In genomic region chr13:98834199-98834598, GRCm38 (mm10) we compare ENCODE assay signal across 17 mouse cellular contexts. TPM values are rescaled to one million over a fixed set of nuclear protein-coding genes. Genes with fewer than 3 reads are reported as not detected.
DNase-seq lines count a peak whose midpoint lies in the region; ATAC-seq and TF ChIP-seq lines count a peak whose summit lies in the region.
"Had no signal": no experiment of that assay in that cellular context is flagged by ENCODE, and none has a peak within 500 bp of the region (broad histone marks: within the 10 kb centered on the region; RNA-seq: fewer than 3 reads in every experiment).

No protein-coding gene starts in this region.

- no peaks in the 10 kb centered on the region for H3K27me3 ChIP-seq in neural tube, embryonic 13.5 days
- no peaks in the 10 kb centered on the region for H3K27me3 ChIP-seq in neural tube, embryonic 15.5 days (replicated peaks)
- no peaks in the 10 kb centered on the region for H3K27me3 ChIP-seq in stomach, postnatal 0 days (ENCODE audit: control insufficient read depth, insufficient read depth, low read length)
- H3K27me3 ChIP-seq: hindbrain, embryonic 15.5 days had no signal

- H3K27ac ChIP-seq in gastrocnemius, adult 2 months = no peak overlapping the region
- H3K27ac ChIP-seq in neural tube, embryonic 13.5 days (replicated peaks) = 0 out of 2 replicates have a peak overlapping the region, but pooled peaks have one; percentile 28
- no peak overlapping the region for H3K27ac ChIP-seq in neural tube, embryonic 15.5 days (replicated peaks)
- no peak overlapping the region for H3K27ac ChIP-seq in stomach, postnatal 0 days (replicated peaks)
- H3K27ac ChIP-seq: hindbrain, embryonic 15.5 days had no signal

- TF ChIP-seq CTCF in gastrocnemius, adult 2 months (IDR thresholded peaks at IDR 0.05) = peak; percentile 12; the same call in 1 of the 2 replicates
- TF ChIP-seq CTCF in stomach, postnatal 0 days (IDR thresholded peaks at IDR 0.05; ENCODE audit: low read depth) = peak; percentile 45

- no peak for ATAC-seq in neural tube, embryonic 13.5 days (ENCODE audit: low read depth)
- no peak for ATAC-seq in neural tube, embryonic 15.5 days (ENCODE audit: low FRiP score)
- ATAC-seq in stomach, postnatal 0 days (ENCODE audit: low FRiP score, low TSS enrichment) = peak; percentile 51; the same call in 1 of the 2 replicates
- ATAC-seq: activated CD4-positive, CD25-positive, alpha-beta regulatory T cell, adult 4 months; liver, postnatal 0 days had no signal

- H3K9me3 ChIP-seq in neural tube, embryonic 13.5 days = no peaks in the 10 kb centered on the region
- H3K9me3 ChIP-seq in neural tube, embryonic 15.5 days (replicated peaks) = no peaks in the 10 kb centered on the region
- no peaks in the 10 kb centered on the region for H3K9me3 ChIP-seq in stomach, postnatal 0 days (ENCODE audit: control insufficient read depth, low read length)
- H3K9me3 ChIP-seq: G1E; hindbrain, embryonic 15.5 days had no signal

- intact Hi-C loops in gastrocnemius, adult 2 months (cut with DNase I) = no loop called here

- no peak overlapping the region for H3K9ac ChIP-seq in neural tube, embryonic 13.5 days
- H3K9ac ChIP-seq in neural tube, embryonic 15.5 days (replicated peaks) = no peak overlapping the region
- no peak overlapping the region for H3K9ac ChIP-seq in stomach, postnatal 0 days (ENCODE audit: low read length)
- H3K9ac ChIP-seq: hindbrain, embryonic 15.5 days; liver, postnatal 0 days had no signal

- H3K4me2 ChIP-seq in neural tube, embryonic 13.5 days = no peak overlapping the region
- H3K4me2 ChIP-seq in neural tube, embryonic 15.5 days = no peak overlapping the region
- H3K4me2 ChIP-seq in stomach, postnatal 0 days (replicated peaks; ENCODE audit: low read depth) = no peak overlapping the region
- H3K4me2 ChIP-seq: hindbrain, embryonic 15.5 days had no signal

- H3K4me1 ChIP-seq in neural tube, embryonic 13.5 days (replicated peaks) = no peaks in the 10 kb centered on the region
- no peaks in the 10 kb centered on the region for H3K4me1 ChIP-seq in neural tube, embryonic 15.5 days
- no peaks in the 10 kb centered on the region for H3K4me1 ChIP-seq in stomach, postnatal 0 days (replicated peaks; ENCODE audit: control insufficient read depth, insufficient read depth)
- H3K4me1 ChIP-seq: hindbrain, embryonic 15.5 days had no signal

- WGBS in neural tube, embryonic 13.5 days = 41% methylated on average over 1 of the region's 1 CpGs
- 48% methylated on average over 1 of the region's 1 CpGs for WGBS in neural tube, embryonic 15.5 days
- WGBS in stomach, postnatal 0 days = 45% methylated on average over 1 of the region's 1 CpGs

- no peak overlapping the region for H3K4me3 ChIP-seq in gastrocnemius, adult 2 months
- no peak overlapping the region for H3K4me3 ChIP-seq in neural tube, embryonic 13.5 days
- no peak overlapping the region for H3K4me3 ChIP-seq in neural tube, embryonic 15.5 days (replicated peaks)
- no peak overlapping the region for H3K4me3 ChIP-seq in stomach, postnatal 0 days (ENCODE audit: low read depth, low read length)
- H3K4me3 ChIP-seq: erythroblast, embryonic 14.5 days; hindbrain, embryonic 15.5 days had no signal

- DNase-seq in gastrocnemius, adult 2 months = no peak
- DNase-seq in gastrocnemius, adult 8-10 months (ENCODE audit: low spot score in 2 of 2) = no peak
- peak; percentile 22 to 37 for DNase-seq in kidney, postnatal 4 days
- no peak for DNase-seq in kidney, adult 18-20 months
- DNase-seq in stomach, postnatal 0 days (ENCODE audit: low spot score) = peak; percentile 22
- no peak for DNase-seq in left cerebral cortex, adult 18-20 months (ENCODE audit: low spot score in 2 of 2)
- DNase-seq: B cell, adult 2 months; cerebellum, adult 18-20 months; kidney, postnatal 36 days; liver, postnatal 0 days; retina, postnatal 1 day had no signal

- no peak for TF ChIP-seq EP300 in stomach, postnatal 0 days (optimal IDR thresholded peaks at IDR 0.05)

- H3K36me3 ChIP-seq in neural tube, embryonic 13.5 days = peaks cover 19% of the 10 kb centered on the region
- H3K36me3 ChIP-seq in neural tube, embryonic 15.5 days = peaks cover 10% of the 10 kb centered on the region
- no peaks in the 10 kb centered on the region for H3K36me3 ChIP-seq in stomach, postnatal 0 days (ENCODE audit: control insufficient read depth, insufficient read depth, low read length)

RNA-seq across cellular contexts. Expression of gene Fcho2, which starts 18.9 kb away (rescaled TPM):
- total RNA-seq in gastrocnemius, adult 2 months (2021) = 10 to 100 TPM; 21.2 to 26.9 TPM
- total RNA-seq in gastrocnemius, adult 8-10 months (2022) = 10 to 100 TPM; 14.8 to 21.3 (median 19.2) TPM
- polyA plus RNA-seq in neural tube, embryonic 13.5 days (2015; fragmentation: Nextera tagmentation; extraction: Ambion mirVana) = 27.9 and 32.5 TPM in 2 replicates
- 22.1 and 25.1 TPM in 2 replicates for polyA plus RNA-seq in neural tube, embryonic 15.5 days (2015; fragmentation: Nextera tagmentation; extraction: Ambion mirVana)
- 19.6 and 21.9 TPM in 2 replicates for polyA plus RNA-seq in stomach, postnatal 0 days (2015; fragmentation: Nextera tagmentation; extraction: Ambion mirVana)
- total RNA-seq in left cerebral cortex, adult 18-20 months (2021) = 10 to 100 TPM; 36.4 to 37.9 TPM

Comparison
In these comparisons a context has a peak if more than half of its experiments do, and no peak if none do; other contexts are left out.
1. DNase-seq: peak in kidney, postnatal 4 days (2 of 2) and stomach, postnatal 0 days (single experiment); none in gastrocnemius, adult 2 months (single experiment), gastrocnemius, adult 8-10 months (0 of 2), kidney, adult 18-20 months (single experiment) and left cerebral cortex, adult 18-20 months (0 of 2).